8 mouse cellular contexts compared by ENCODE assay signal in genomic region chr9:69397760-69398452, GRCm38 (mm10). TPM values are rescaled to one million over a fixed set of nuclear protein-coding genes. Genes with fewer than 3 reads are reported as not detected.
A peak's percentile ranks its signal among the peaks of the same experiment; 100 is the strongest.
DNase-seq lines count a peak whose midpoint lies in the region; ATAC-seq lines count a peak whose summit lies in the region.

Gene Ice2 (plus strand): TSS chr9:69397906.

- peak; percentile 21 to 49 for DNase-seq in gastrocnemius, adult 8-10 months (ENCODE audit: low spot score in 2 of 2)
- DNase-seq in induced T-regulatory cell, adult 2 months (ENCODE audit: low read depth) = peak; percentile 89
- DNase-seq in left cerebral cortex, adult 9 months (ENCODE audit: low spot score in 2 of 2) = peak; percentile 33 to 76
- DNase-seq in right cerebral cortex, postnatal 14 days = peak; percentile 67
- peak; percentile 83 for DNase-seq in yolk sac, embryonic 10.5 days (ENCODE audit: low spot score)

- ATAC-seq in activated CD4-positive, CD25-positive, alpha-beta regulatory T cell, adult 4 months = peak; percentile 89
- peak; percentile 80 for ATAC-seq in common myeloid progenitor, adult 5-6 weeks (replicated peaks; ENCODE audit: low read depth, poor library complexity, severe bottlenecking)
- peak; percentile 88 for ATAC-seq in megakaryocyte progenitor cell, adult 5-6 weeks (replicated peaks; ENCODE audit: poor library complexity)

RNA-seq across cellular contexts. Expression of gene Ice2, which starts in this region (rescaled TPM):
- 10 to 100 TPM; 12.8 to 16.0 TPM for polyA plus RNA-seq in activated CD4-positive, CD25-positive, alpha-beta regulatory T cell, adult 4 months (2017; shearing (Covaris generic))
- total RNA-seq in common myeloid progenitor, adult 5-6 weeks (2017) = 19.2 and 30.9 TPM in 2 replicates
- total RNA-seq in gastrocnemius, adult 8-10 months (2022) = 1 to 10 TPM; 3.7 to 5.1 (median 3.9) TPM
- total RNA-seq in megakaryocyte progenitor cell, adult 5-6 weeks (2015) = 23.5 and 31.1 TPM in 2 replicates
- total RNA-seq in megakaryocyte progenitor cell, adult 5-6 weeks (2017) = 18.9 and 27.6 TPM in 2 replicates

Comparison
In these comparisons a context has a peak if more than half of its experiments do, and no peak if none do; other contexts are left out.
1. Peak in every context shown above with its lines: DNase-seq and ATAC-seq.
2. DNase-seq: peak in every context shown above with its lines; median percentile 89 in induced T-regulatory cell, adult 2 months; 83 in yolk sac, embryonic 10.5 days; 67 in right cerebral cortex, postnatal 14 days; 54 in left cerebral cortex, adult 9 months; 35 in gastrocnemius, adult 8-10 months.